Mouse (Mus musculus) heart, adult 2 months (tissue): Measurements from ENCODE around the gene Brd1. TPM values are rescaled to one million over a fixed set of nuclear protein-coding genes. Genes with fewer than 3 reads are reported as not detected.

Source experiments
- DNase-seq, 2 experiments: peaks; one replicate each; pipeline ENCODE4 v3.0.0; 2021
- H3K27ac ChIP-seq: fragments of 200-600 bp; 2 replicates; pipeline ENCODE4 v1.8.1; 2022
- H3K27me3 ChIP-seq: fragments of 200-500 bp; 2 replicates; pipeline ENCODE4 v1.6.1; 2012; ENCODE audit warnings: mild to moderate bottlenecking, low read length, inconsistent platforms, mixed read lengths; ENCODE audit not compliant: control insufficient read depth, insufficient read depth
- H3K36me3 ChIP-seq: fragments of 200-500 bp; 2 replicates; pipeline ENCODE4 v1.6.1; 2012; ENCODE audit warnings: low read length, inconsistent platforms; ENCODE audit not compliant: control insufficient read depth, insufficient read depth
- H3K4me1 ChIP-seq: fragments of 200-500 bp; 2 replicates; pipeline ENCODE4 v1.6.1; 2011; ENCODE audit warnings: low read length; ENCODE audit not compliant: control insufficient read depth, insufficient read depth
- H3K4me3 ChIP-seq: fragments of 200-600 bp; 2 replicates; pipeline ENCODE4 v1.8.1; 2022
- H3K79me2 ChIP-seq: fragments of 200-500 bp; replicated peaks from 2 replicates; pipeline ENCODE4 v1.6.1; 2012; ENCODE audit warnings: mild to moderate bottlenecking, inconsistent platforms, low read length, moderate library complexity, mixed read lengths; ENCODE audit not compliant: control insufficient read depth, insufficient read depth
- H3K9ac ChIP-seq: fragments of 200-500 bp; 2 replicates; pipeline ENCODE4 v1.6.1; 2012; ENCODE audit warnings: low read depth, mild to moderate bottlenecking, control low read depth, inconsistent platforms, low read length, mixed read lengths
- CTCF ChIP-seq: fragments of 200-600 bp; IDR thresholded peaks from 2 replicates; pipeline ENCODE4 v1.8.1; 2022; ENCODE audit warnings: antibody characterized with exemption, mild to moderate bottlenecking, moderate library complexity
- EP300 ChIP-seq: fragments of 200-500 bp; IDR thresholded peaks from 2 replicates; pipeline ENCODE4 v1.6.1; 2011; ENCODE audit warnings: low read depth, low read length, control low read depth; ENCODE audit not compliant: insufficient read depth
- POLR2A ChIP-seq: fragments of 200-500 bp; IDR thresholded peaks from 2 replicates; pipeline ENCODE4 v1.6.1; 2011; ENCODE audit warnings: mild to moderate bottlenecking, low read depth, low read length, control low read depth; ENCODE audit not compliant: insufficient read depth
- WGBS: fragments of 180-500 bp; shearing (Covaris S2); methylation state at CpG from one replicate; pipeline ENCODE4 v1.1.7; 2018; 5-methylcytosine and 5-hydroxymethylcytosine counted together
- intact Hi-C: fragments of 180-260 bp; cut with DNase I; formaldehyde crosslinking; loops from one replicate; pipeline ENCODE4 v1.15.1; 2025
- polyA plus RNA-seq: library from polyadenylated mRNA; depleted of rRNA; stranded (reverse); fragments of >200 nt; gene quantifications from 2 replicates; pipeline ENCODE4 v1.2.3, GENCODE M21; 2012
- total RNA-seq, 2 experiments: library from RNA; stranded (reverse); gene quantifications; 2 replicates each; pipeline ENCODE4 v1.2.3; 2021

Gene Brd1
- total and polyA plus RNA-seq, 3 experiments: 7.7 to 31.0 (median 28.7) TPM

GRCm38 (mm10) chr15:88677568-88677967, 56.5 kb downstream of the Brd1 start:
- 64% methylated on average over 5 of the region's 5 CpGs for WGBS
- no peak for DNase-seq
- intact Hi-C loops: no loop called here

GRCm38 (mm10) chr15:88675998-88676397, 58.0 kb downstream of the Brd1 start:
- Histone ChIP-seq H3K79me2 (no peaks in the 10 kb centered on the region), H3K36me3 (no peaks in the 10 kb centered on the region), H3K27me3 (no peaks in the 10 kb centered on the region), H3K27ac (no peak overlapping the region), H3K4me3 (no peak overlapping the region), H3K9ac (no peak overlapping the region), H3K4me1 (no peaks in the 10 kb centered on the region)
- DNase-seq: no peak
- WGBS: 82% methylated on average over 5 of the region's 5 CpGs
- TF ChIP-seq CTCF (no peak), POLR2A (no peak), EP300 (no peak)
- intact Hi-C loops: no loop called here

More at GRCm38 (mm10) chr15:88677568-88677967, 56.5 kb downstream of the Brd1 start:
- Histone ChIP-seq H3K4me1 (no peaks in the 10 kb centered on the region), H3K79me2 (no peaks in the 10 kb centered on the region), H3K27ac (no peak overlapping the region), H3K36me3 (no peaks in the 10 kb centered on the region), H3K4me3 (no peak overlapping the region), H3K9ac (no peak overlapping the region), H3K27me3 (no peaks in the 10 kb centered on the region)
- TF ChIP-seq POLR2A (no peak), CTCF (no peak), EP300 (no peak)

GRCm38 (mm10) chr15:88668693-88669092, 65.3 kb downstream of the Brd1 start:
- H3K27ac ChIP-seq: no peak overlapping the region
- WGBS: 74% methylated on average over 2 of the region's 2 CpGs
- TF ChIP-seq EP300: no peak
- TF ChIP-seq CTCF: no peak
- TF ChIP-seq POLR2A: no peak
- no peak overlapping the region for H3K4me3 ChIP-seq
- no peaks in the 10 kb centered on the region for H3K27me3 ChIP-seq
- H3K79me2 ChIP-seq: no peaks in the 10 kb centered on the region
- no peak for DNase-seq
- intact Hi-C loops: no loop called here
- no peaks in the 10 kb centered on the region for H3K36me3 ChIP-seq
- no peaks in the 10 kb centered on the region for H3K4me1 ChIP-seq
- H3K9ac ChIP-seq: no peak overlapping the region

- no peaks in the 10 kb centered on the region for H3K4me1 ChIP-seq
- H3K27ac ChIP-seq: no peak overlapping the region
- no peaks in the 10 kb centered on the region for H3K27me3 ChIP-seq
- intact Hi-C loops: no loop called here
- no peaks in the 10 kb centered on the region for H3K36me3 ChIP-seq
- no peak overlapping the region for H3K4me3 ChIP-seq
- no peak overlapping the region for H3K9ac ChIP-seq
- WGBS: 75% methylated on average over 3 of the region's 3 CpGs
- H3K79me2 ChIP-seq: no peaks in the 10 kb centered on the region
- TF ChIP-seq POLR2A (no peak), CTCF (no peak), EP300 (no peak)
- DNase-seq: no peak
These were observed 66.4 kb downstream of the Brd1 start for GRCm38 (mm10) chr15:88667653-88668052.

GRCm38 (mm10) chr15:88665846-88666245, 68.2 kb downstream of the Brd1 start:
- intact Hi-C loops: no loop called here
- Histone ChIP-seq H3K4me3 (no peak overlapping the region), H3K9ac (no peak overlapping the region), H3K79me2 (no peaks in the 10 kb centered on the region), H3K27ac (no peak overlapping the region), H3K27me3 (no peaks in the 10 kb centered on the region), H3K4me1 (no peaks in the 10 kb centered on the region), H3K36me3 (no peaks in the 10 kb centered on the region)
- DNase-seq: no peak
- TF ChIP-seq POLR2A: no peak
- TF ChIP-seq EP300: no peak
- no peak for TF ChIP-seq CTCF
- 67% methylated on average over 4 of the region's 4 CpGs for WGBS

- no peaks in the 10 kb centered on the region for H3K79me2 ChIP-seq
- no peaks in the 10 kb centered on the region for H3K4me1 ChIP-seq
- no peak for DNase-seq
- no peak overlapping the region for H3K4me3 ChIP-seq
- no peak for TF ChIP-seq POLR2A
- no peak for TF ChIP-seq CTCF
- no peak for TF ChIP-seq EP300
- WGBS: 33% methylated on average over 11 of the region's 11 CpGs
- H3K9ac ChIP-seq: no peak overlapping the region
- no peaks in the 10 kb centered on the region for H3K36me3 ChIP-seq
- no peaks in the 10 kb centered on the region for H3K27me3 ChIP-seq
- intact Hi-C loops: no loop called here
- H3K27ac ChIP-seq: no peak overlapping the region
These were observed 71.0 kb downstream of the Brd1 start for GRCm38 (mm10) chr15:88663041-88663440.
